ENCODE assay signal across 8 mouse cellular contexts in genomic region chr11:121387750-121388553, GRCm38 (mm10). TPM values are rescaled to one million over a fixed set of nuclear protein-coding genes. Genes with fewer than 3 reads are reported as not detected.
DNase-seq lines count a peak whose midpoint lies in the region; ATAC-seq lines count a peak whose summit lies in the region.

Gene Rab40b, minus strand, starts transcription at chr11:121388251.

- peak within 1 kb of the TSS; percentile 63 for H3K9ac ChIP-seq in hindbrain, embryonic 14.5 days

- ATAC-seq in hindbrain, embryonic 14.5 days (ENCODE audit: low FRiP score), result peak; percentile 99

- no peaks in the 10 kb centered on the region for H3K9me3 ChIP-seq in hindbrain, embryonic 14.5 days (ENCODE audit: control insufficient read depth, low read length)

- H3K4me3 ChIP-seq in hindbrain, embryonic 14.5 days (replicated peaks; ENCODE audit: low read length), result peak within 1 kb of the TSS; percentile 57

- WGBS in hindbrain, embryonic 14.5 days, result 1% methylated on average over 61 of the region's 61 CpGs

- H3K27ac ChIP-seq in hindbrain, embryonic 14.5 days, result peak within 1 kb of the TSS; percentile 48; the same call in 1 of the 2 replicates

- no peaks in the 10 kb centered on the region for H3K36me3 ChIP-seq in hindbrain, embryonic 14.5 days (replicated peaks; ENCODE audit: control insufficient read depth, insufficient read depth)

- H3K27me3 ChIP-seq in hindbrain, embryonic 14.5 days (ENCODE audit: control insufficient read depth, insufficient read depth, low read length), result no peaks in the 10 kb centered on the region

- H3K4me2 ChIP-seq in hindbrain, embryonic 14.5 days (replicated peaks), result peak within 1 kb of the TSS; percentile 69

- H3K4me1 ChIP-seq in hindbrain, embryonic 14.5 days (replicated peaks; ENCODE audit: control insufficient read depth, insufficient read depth, low read length), result no peaks in the 10 kb centered on the region

- DNase-seq in ZHBTc4 (ENCODE audit: low read depth, low spot score), result peak; percentile 99
- peak; percentile 52 to 88 for DNase-seq in cerebellum, postnatal 4 days (ENCODE audit: low spot score in 2 of 2)
- DNase-seq in frontal cortex, postnatal 36 days (ENCODE audit: low spot score in 2 of 2), result peak; percentile 95 to 96
- peak; percentile 92 for DNase-seq in hindbrain, embryonic 14.5 days (ENCODE audit: low spot score)
- DNase-seq in layer of hippocampus, postnatal 36 days, result peak; percentile 92 to 94
- DNase-seq in lung, postnatal 25 days (ENCODE audit: low spot score), result peak; percentile 94
- peak; percentile 98 for DNase-seq in right cerebral cortex, adult 18-20 months
- DNase-seq in urinary bladder, adult 2 months (ENCODE audit: low spot score), result peak; percentile 65

RNA-seq across cellular contexts. Expression of gene Rab40b, which starts in this region (rescaled TPM):
- 11.4 and 16.0 TPM in 2 replicates for polyA plus RNA-seq in hindbrain, embryonic 14.5 days (2014; fragmentation: Nextera tagmentation; extraction: Ambion mirVana)
- total RNA-seq in layer of hippocampus, postnatal 36 days (2021), result 10 to 100 TPM; 66.3 to 67.0 TPM
- 4.3 and 4.5 TPM in 2 replicates for polyA plus RNA-seq in urinary bladder, adult 2 months (2012; rRNA removed)

Comparison
In these comparisons a context has a peak if more than half of its experiments do, and no peak if none do; other contexts are left out.
1. Peak in every context shown above with its lines: DNase-seq, ATAC-seq, H3K4me3 ChIP-seq and H3K27ac ChIP-seq.